Mouse (Mus musculus) stomach, embryonic 16.5 days (tissue): ENCODE data around the gene Vpreb2. TPM values are rescaled to one million over a fixed set of nuclear protein-coding genes. Genes with fewer than 3 reads are reported as not detected.
A peak's percentile ranks its signal among the peaks of the same experiment; 100 is the strongest.

ENCODE experiments used
- ATAC-seq: fragments of 200-750 bp; cut with Nextera tagmentation; 2 replicates; pipeline ENCODE4 v1.8.0; 2017; ENCODE audit warnings: moderate number of reproducible peaks, moderate TSS enrichment; ENCODE audit not compliant: insufficient read depth, low FRiP score
- H3K27ac ChIP-seq: fragments of 300-500 bp; sonication (generic); 2 replicates; pipeline ENCODE4 v1.5.1; 2014; ENCODE audit warnings: low read length
- H3K27me3 ChIP-seq: fragments of 300-500 bp; sonication (generic); 2 replicates; pipeline ENCODE4 v1.6.1; 2014; ENCODE audit warnings: low read length, control low read depth, mixed read lengths; ENCODE audit not compliant: control insufficient read depth, insufficient read depth
- H3K36me3 ChIP-seq: fragments of 300-500 bp; sonication (generic); 2 replicates; pipeline ENCODE4 v1.6.1; 2014; ENCODE audit warnings: low read length; ENCODE audit not compliant: control insufficient read depth, insufficient read depth
- H3K4me1 ChIP-seq: fragments of 300-500 bp; sonication (generic); 2 replicates; pipeline ENCODE4 v1.6.1; 2014; ENCODE audit warnings: low read length, control low read depth, mixed read lengths; ENCODE audit not compliant: control insufficient read depth, insufficient read depth
- H3K4me2 ChIP-seq: fragments of 300-500 bp; sonication (generic); 2 replicates; pipeline ENCODE4 v1.6.1; 2014; ENCODE audit warnings: low read depth, low read length, mixed read lengths
- H3K4me3 ChIP-seq: fragments of 300-500 bp; sonication (generic); replicated peaks from 2 replicates; pipeline ENCODE4 v1.5.1; 2014; ENCODE audit warnings: mild to moderate bottlenecking, low read length
- H3K9ac ChIP-seq: fragments of 300-500 bp; sonication (generic); 2 replicates; pipeline ENCODE4 v1.6.1; 2014; ENCODE audit warnings: low read length
- H3K9me3 ChIP-seq: fragments of 300-500 bp; sonication (generic); replicated peaks from 2 replicates; pipeline ENCODE4 v1.6.1; 2016; ENCODE audit warnings: low read length, control low read depth; ENCODE audit not compliant: control insufficient read depth
- WGBS: fragments of 180-500 bp; shearing (Covaris S2); extraction: QIAGEN DNeasy Blood & Tissue Kit; methylation state at CpG from one replicate; pipeline ENCODE4 v1.1.7; 2014; 5-methylcytosine and 5-hydroxymethylcytosine counted together
- polyA plus RNA-seq: library from polyadenylated mRNA; unstranded; fragments of >200 nt; fragmentation: Nextera tagmentation; extraction: Ambion mirVana; gene quantifications from 2 replicates; pipeline ENCODE4 v1.2.1, GENCODE M21; 2015

The Vpreb2 gene
- not detected in 2 replicates for polyA plus RNA-seq

GRCm38 (mm10) chr16:17980128-17980527 lies at the start of gene Vpreb2:
Gene Vpreb2, plus strand, starts transcription at chr16:17980428.
- no peaks in the 10 kb centered on the region for H3K9me3 ChIP-seq
- WGBS, result 71% methylated on average over 1 of the region's 1 CpGs
- no peak for ATAC-seq

GRCm38 (mm10) chr16:17931906-17932460 lies 48.2 kb upstream of the Vpreb2 start:
- Histone ChIP-seq H3K4me2 (no peak overlapping the region), H3K36me3 (no peaks in the 10 kb centered on the region), H3K9ac (no peak overlapping the region), H3K4me3 (no peak overlapping the region), H3K27me3 (no peaks in the 10 kb centered on the region), H3K27ac (no peak overlapping the region), H3K4me1 (peaks cover 10% of the 10 kb centered on the region), H3K9me3 (no peaks in the 10 kb centered on the region)
- 79% methylated on average over 5 of the region's 5 CpGs for WGBS
- no peak for ATAC-seq

More at GRCm38 (mm10) chr16:17980128-17980527, at the start of gene Vpreb2:
- no peak within 1 kb of the TSS for H3K4me3 ChIP-seq
- no peaks in the 10 kb centered on the region for H3K36me3 ChIP-seq
- no peaks in the 10 kb centered on the region for H3K27me3 ChIP-seq
- H3K4me1 ChIP-seq, result no peaks in the 10 kb centered on the region
- no peak within 1 kb of the TSS for H3K27ac ChIP-seq
- H3K4me2 ChIP-seq, result no peak within 1 kb of the TSS
- no peak within 1 kb of the TSS for H3K9ac ChIP-seq

GRCm38 (mm10) chr16:17933594-17934444 lies 46.4 kb upstream of the Vpreb2 start:
- no peak overlapping the region for H3K9ac ChIP-seq
- no peaks in the 10 kb centered on the region for H3K36me3 ChIP-seq
- no peak overlapping the region for H3K4me2 ChIP-seq
- no peak overlapping the region for H3K4me3 ChIP-seq
- WGBS, result 65% methylated on average over 9 of the region's 9 CpGs
- peaks cover 8% of the 10 kb centered on the region for H3K4me1 ChIP-seq
- H3K27me3 ChIP-seq, result no peaks in the 10 kb centered on the region
- ATAC-seq, result no peak
- H3K27ac ChIP-seq, result no peak overlapping the region
- no peaks in the 10 kb centered on the region for H3K9me3 ChIP-seq

- ATAC-seq, result no peak
- Histone ChIP-seq H3K9me3 (no peaks in the 10 kb centered on the region), H3K27me3 (no peaks in the 10 kb centered on the region), H3K9ac (no peak overlapping the region), H3K27ac (no peak overlapping the region), H3K4me3 (no peak overlapping the region), H3K4me2 (no peak overlapping the region), H3K36me3 (no peaks in the 10 kb centered on the region), H3K4me1 (peaks cover 8% of the 10 kb centered on the region)
- WGBS, result 63% methylated on average over 3 of the region's 3 CpGs
These were observed 45.8 kb upstream of the Vpreb2 start for GRCm38 (mm10) chr16:17934445-17934910.

- ATAC-seq, result no peak
- H3K9me3 ChIP-seq, result no peaks in the 10 kb centered on the region
- no peak overlapping the region; the same call in 1 of the 2 replicates for H3K27ac ChIP-seq
- no peak overlapping the region for H3K4me2 ChIP-seq
- no peaks in the 10 kb centered on the region for H3K36me3 ChIP-seq
- H3K4me1 ChIP-seq, result peaks cover 9% of the 10 kb centered on the region
- no peaks in the 10 kb centered on the region for H3K27me3 ChIP-seq
- H3K4me3 ChIP-seq, result no peak overlapping the region
- WGBS, result 78% methylated on average over 10 of the region's 10 CpGs
- H3K9ac ChIP-seq, result no peak overlapping the region
These were observed 43.5 kb upstream of the Vpreb2 start for GRCm38 (mm10) chr16:17936776-17937175.

GRCm38 (mm10) chr16:17938187-17938586 lies 42.0 kb upstream of the Vpreb2 start:
- ATAC-seq, result peak; percentile 35; the same call in 1 of the 2 replicates
- Histone ChIP-seq H3K4me2 (no peak overlapping the region), H3K4me1 (peaks cover 9% of the 10 kb centered on the region), H3K27ac (peak overlapping the region; percentile 83; the same call in 1 of the 2 replicates), H3K27me3 (no peaks in the 10 kb centered on the region), H3K9me3 (no peaks in the 10 kb centered on the region), H3K4me3 (no peak overlapping the region), H3K9ac (no peak overlapping the region), H3K36me3 (no peaks in the 10 kb centered on the region)
- 58% methylated on average over 7 of the region's 7 CpGs for WGBS

GRCm38 (mm10) chr16:17938821-17939220 lies 41.4 kb upstream of the Vpreb2 start:
- Histone ChIP-seq H3K9me3 (no peaks in the 10 kb centered on the region), H3K27ac (peak overlapping the region; percentile 83), H3K4me3 (no peak overlapping the region), H3K9ac (no peak overlapping the region), H3K4me2 (peak overlapping the region; percentile 28), H3K36me3 (no peaks in the 10 kb centered on the region), H3K27me3 (no peaks in the 10 kb centered on the region), H3K4me1 (peaks cover 9% of the 10 kb centered on the region)
- 6% methylated on average over 7 of the region's 7 CpGs for WGBS
- ATAC-seq, result peak; percentile 92

- Histone ChIP-seq H3K36me3 (no peaks in the 10 kb centered on the region), H3K4me3 (no peak overlapping the region), H3K9me3 (no peaks in the 10 kb centered on the region), H3K27ac (peak overlapping the region; percentile 83), H3K4me2 (no peak overlapping the region), H3K27me3 (no peaks in the 10 kb centered on the region), H3K9ac (no peak overlapping the region; the same call in 1 of the 2 replicates), H3K4me1 (peaks cover 9% of the 10 kb centered on the region)
- WGBS, result 30% methylated on average over 9 of the region's 9 CpGs
- peak; percentile 78 for ATAC-seq
These were observed 40.9 kb upstream of the Vpreb2 start for GRCm38 (mm10) chr16:17939255-17939751.

GRCm38 (mm10) chr16:17943466-17943865 lies 36.8 kb upstream of the Vpreb2 start:
- Histone ChIP-seq H3K4me1 (peaks cover 9% of the 10 kb centered on the region), H3K4me3 (no peak overlapping the region), H3K9ac (no peak overlapping the region), H3K36me3 (no peaks in the 10 kb centered on the region), H3K27ac (no peak overlapping the region), H3K4me2 (no peak overlapping the region), H3K9me3 (no peaks in the 10 kb centered on the region), H3K27me3 (no peaks in the 10 kb centered on the region)
- 59% methylated on average over 8 of the region's 8 CpGs for WGBS
- no peak for ATAC-seq
